Mouse (Mus musculus): ENCODE results near the gene Cwh43. TPM values are rescaled to one million over a fixed set of nuclear protein-coding genes. Genes with fewer than 3 reads are reported as not detected.
A peak's percentile ranks its signal among the peaks of the same experiment; 100 is the strongest.

Cwh43 gene
- polyA plus RNA-seq, 1 experiment from 2014 or later, result not detected

- no peaks in the 10 kb centered on the region for H3K4me1 ChIP-seq (ENCODE audit: insufficient read depth)
- 72% methylated on average over 9 of the region's 9 CpGs for WGBS
- no peak overlapping the region for H3K4me3 ChIP-seq (ENCODE audit: low read depth, low read length)
- no peak for DNase-seq
- H3K4me2 ChIP-seq, result no peak overlapping the region
- no peaks in the 10 kb centered on the region for H3K27me3 ChIP-seq (ENCODE audit: insufficient read depth, low read length)
- no peaks in the 10 kb centered on the region for H3K9me3 ChIP-seq (ENCODE audit: low read depth, low read length)
- H3K9ac ChIP-seq, result no peak overlapping the region
- TF ChIP-seq CTCF (IDR thresholded peaks at IDR 0.05; ENCODE audit: low read depth), result no peak
- H3K36me3 ChIP-seq (ENCODE audit: insufficient read depth), result no peaks in the 10 kb centered on the region
- no peak overlapping the region for H3K27ac ChIP-seq (ENCODE audit: low read depth)
- no peak for ATAC-seq (ENCODE audit: insufficient read depth)
These were observed 12.8 kb upstream of the Cwh43 start for GRCm38 (mm10) chr5:73393041-73393440.

- WGBS, result 40% methylated on average over 7 of the region's 7 CpGs
- H3K9me3 ChIP-seq (ENCODE audit: low read depth, low read length), result no peaks in the 10 kb centered on the region
- no peak overlapping the region for H3K4me2 ChIP-seq
- peak; percentile 75 for ATAC-seq (ENCODE audit: insufficient read depth)
- no peak overlapping the region for H3K9ac ChIP-seq
- H3K4me1 ChIP-seq (ENCODE audit: insufficient read depth), result no peaks in the 10 kb centered on the region
- H3K36me3 ChIP-seq (ENCODE audit: insufficient read depth), result no peaks in the 10 kb centered on the region
- no peak overlapping the region for H3K4me3 ChIP-seq (ENCODE audit: low read depth, low read length)
- peak; percentile 71 for DNase-seq
- TF ChIP-seq CTCF (IDR thresholded peaks at IDR 0.05; ENCODE audit: low read depth), result no peak
- H3K27me3 ChIP-seq (ENCODE audit: insufficient read depth, low read length), result 0 out of 2 replicates have a peak, but pooled peaks cover 3% of the 10 kb centered on the region
- no peak overlapping the region for H3K27ac ChIP-seq (ENCODE audit: low read depth)
These were observed 5.9 kb upstream of the Cwh43 start for GRCm38 (mm10) chr5:73399768-73400526.

- no peak overlapping the region for H3K4me2 ChIP-seq
- ATAC-seq (ENCODE audit: insufficient read depth) (no peak), DNase-seq (no peak)
- H3K36me3 ChIP-seq (ENCODE audit: insufficient read depth), result no peaks in the 10 kb centered on the region
- TF ChIP-seq CTCF (IDR thresholded peaks at IDR 0.05; ENCODE audit: low read depth), result no peak
- H3K9ac ChIP-seq, result no peak overlapping the region
- H3K4me3 ChIP-seq (ENCODE audit: low read depth, low read length), result no peak overlapping the region
- WGBS, result 51% methylated on average over 5 of the region's 5 CpGs
- H3K4me1 ChIP-seq (ENCODE audit: insufficient read depth), result peaks cover 6% of the 10 kb centered on the region; the same call in 1 of the 2 replicates
- no peaks in the 10 kb centered on the region for H3K9me3 ChIP-seq (ENCODE audit: low read depth, low read length)
- peaks cover 14% of the 10 kb centered on the region for H3K27me3 ChIP-seq (ENCODE audit: insufficient read depth, low read length)
- H3K27ac ChIP-seq (ENCODE audit: low read depth), result no peak overlapping the region
These were observed 4.5 kb upstream of the Cwh43 start for GRCm38 (mm10) chr5:73401341-73401740.

GRCm38 (mm10) chr5:73402911-73403310 lies 3.0 kb upstream of the Cwh43 start:
- Histone ChIP-seq H3K27ac (ENCODE audit: low read depth) (no peak overlapping the region), H3K4me3 (ENCODE audit: low read depth, low read length) (no peak overlapping the region), H3K36me3 (ENCODE audit: insufficient read depth) (no peaks in the 10 kb centered on the region), H3K4me2 (no peak overlapping the region), H3K9me3 (ENCODE audit: low read depth, low read length) (no peaks in the 10 kb centered on the region), H3K4me1 (ENCODE audit: insufficient read depth) (peaks cover 6% of the 10 kb centered on the region; the same call in 1 of the 2 replicates), H3K27me3 (ENCODE audit: insufficient read depth, low read length) (peaks cover 23% of the 10 kb centered on the region), H3K9ac (no peak overlapping the region)
- DNase-seq (no peak), ATAC-seq (ENCODE audit: insufficient read depth) (no peak)
- WGBS, result 90% methylated on average over 4 of the region's 4 CpGs
- no peak for TF ChIP-seq CTCF (IDR thresholded peaks at IDR 0.05; ENCODE audit: low read depth)

- WGBS, result 81% methylated on average over 14 of the region's 14 CpGs
- Histone ChIP-seq H3K4me1 (ENCODE audit: insufficient read depth) (peaks cover 6% of the 10 kb centered on the region; the same call in 1 of the 2 replicates), H3K27me3 (ENCODE audit: insufficient read depth, low read length) (peaks cover 23% of the 10 kb centered on the region)
These were observed 2.4 kb upstream of the Cwh43 start for GRCm38 (mm10) chr5:73403311-73404068.

GRCm38 (mm10) chr5:73404790-73405189 lies 1.1 kb upstream of the Cwh43 start:
- DNase-seq, result no peak
- peak; percentile 33 for TF ChIP-seq CTCF (IDR thresholded peaks at IDR 0.05; ENCODE audit: low read depth)
- Histone ChIP-seq H3K27ac (ENCODE audit: low read depth) (no peak overlapping the region), H3K27me3 (ENCODE audit: insufficient read depth, low read length) (peaks cover 23% of the 10 kb centered on the region), H3K4me3 (ENCODE audit: low read depth, low read length) (no peak overlapping the region), H3K4me1 (ENCODE audit: insufficient read depth) (peaks cover 6% of the 10 kb centered on the region; the same call in 1 of the 2 replicates), H3K36me3 (ENCODE audit: insufficient read depth) (no peaks in the 10 kb centered on the region), H3K9ac (no peak overlapping the region), H3K9me3 (ENCODE audit: low read depth, low read length) (no peaks in the 10 kb centered on the region), H3K4me2 (no peak overlapping the region)
- WGBS, result 77% methylated on average over 6 of the region's 6 CpGs
- ATAC-seq (ENCODE audit: insufficient read depth), result no peak

More at GRCm38 (mm10) chr5:73403311-73404068, 2.4 kb upstream of the Cwh43 start:
- Histone ChIP-seq H3K4me3 (ENCODE audit: low read depth, low read length) (no peak overlapping the region), H3K9ac (no peak overlapping the region), H3K36me3 (ENCODE audit: insufficient read depth) (no peaks in the 10 kb centered on the region), H3K4me2 (no peak overlapping the region), H3K27ac (ENCODE audit: low read depth) (no peak overlapping the region), H3K9me3 (ENCODE audit: low read depth, low read length) (no peaks in the 10 kb centered on the region)
- ATAC-seq (ENCODE audit: insufficient read depth) (no peak), DNase-seq (no peak)
- no peak for TF ChIP-seq CTCF (IDR thresholded peaks at IDR 0.05; ENCODE audit: low read depth)

- peak; percentile 14; the same call in 1 of the 2 replicates for TF ChIP-seq CTCF (IDR thresholded peaks at IDR 0.05; ENCODE audit: low read depth)
- peaks cover 23% of the 10 kb centered on the region for H3K27me3 ChIP-seq (ENCODE audit: insufficient read depth, low read length)
- no peak overlapping the region for H3K9ac ChIP-seq
- no peak overlapping the region for H3K27ac ChIP-seq (ENCODE audit: low read depth)
- 19% methylated on average over 6 of the region's 6 CpGs for WGBS
- DNase-seq, result peak; percentile 21
- no peaks in the 10 kb centered on the region for H3K36me3 ChIP-seq (ENCODE audit: insufficient read depth)
- no peak overlapping the region for H3K4me3 ChIP-seq (ENCODE audit: low read depth, low read length)
- no peak for ATAC-seq (ENCODE audit: insufficient read depth)
- H3K4me2 ChIP-seq, result no peak overlapping the region
- H3K4me1 ChIP-seq (ENCODE audit: insufficient read depth), result peaks cover 6% of the 10 kb centered on the region; the same call in 1 of the 2 replicates
- H3K9me3 ChIP-seq (ENCODE audit: low read depth, low read length), result no peaks in the 10 kb centered on the region
These were observed 986 bp downstream of the Cwh43 start for GRCm38 (mm10) chr5:73406861-73407260.
